Mouse (Mus musculus) embryonic facial prominence, embryonic 10.5 days (tissue): ENCODE data around the gene Colgalt2. TPM values are rescaled to one million over a fixed set of nuclear protein-coding genes. Genes with fewer than 3 reads are reported as not detected.
"Not testable (repeated sequence)": the region's sequence is repeated elsewhere in the genome, so short reads cannot be mapped to it uniquely, and the experiment has no call there.

Experiments
- DNase-seq: peaks from one replicate; pipeline ENCODE4 v3.0.0-alpha.2; 2017; ENCODE audit warnings: low spot score
- H3K27ac ChIP-seq: fragments of 300-500 bp; sonication (generic); replicated peaks from 2 replicates; pipeline ENCODE4 v1.5.1; 2016; ENCODE audit warnings: mild to moderate bottlenecking
- H3K27me3 ChIP-seq: fragments of 300-500 bp; sonication (generic); replicated peaks from 2 replicates; pipeline ENCODE4 v1.6.1; 2016; ENCODE audit warnings: low read depth, mild to moderate bottlenecking; ENCODE audit not compliant: poor library complexity, severe bottlenecking
- H3K36me3 ChIP-seq: fragments of 300-500 bp; sonication (generic); replicated peaks from 2 replicates; pipeline ENCODE4 v1.6.1; 2016; ENCODE audit warnings: mild to moderate bottlenecking, moderate library complexity
- H3K4me1 ChIP-seq: fragments of 300-500 bp; sonication (generic); 2 replicates; pipeline ENCODE4 v1.6.1; 2016
- H3K4me3 ChIP-seq: fragments of 300-500 bp; sonication (generic); 2 replicates; pipeline ENCODE4 v1.5.1; 2016; ENCODE audit warnings: mild to moderate bottlenecking, moderate library complexity
- H3K9me3 ChIP-seq: fragments of 300-500 bp; sonication (generic); 2 replicates; pipeline ENCODE4 v1.6.1; 2016; ENCODE audit warnings: mild to moderate bottlenecking
- WGBS: fragments of 180-500 bp; shearing (Covaris S2); methylation state at CpG from one replicate; pipeline ENCODE4 v1.1.7; 2016; 5-methylcytosine and 5-hydroxymethylcytosine counted together
- polyA plus RNA-seq: library from polyadenylated mRNA; unstranded; fragments of >200 nt; fragmentation: Nextera tagmentation; extraction: Ambion mirVana; gene quantifications from 2 replicates; pipeline ENCODE4 v1.2.1, GENCODE M21; 2016

The Colgalt2 gene
- 1.5 and 1.9 TPM in 2 replicates for polyA plus RNA-seq

DNA sequence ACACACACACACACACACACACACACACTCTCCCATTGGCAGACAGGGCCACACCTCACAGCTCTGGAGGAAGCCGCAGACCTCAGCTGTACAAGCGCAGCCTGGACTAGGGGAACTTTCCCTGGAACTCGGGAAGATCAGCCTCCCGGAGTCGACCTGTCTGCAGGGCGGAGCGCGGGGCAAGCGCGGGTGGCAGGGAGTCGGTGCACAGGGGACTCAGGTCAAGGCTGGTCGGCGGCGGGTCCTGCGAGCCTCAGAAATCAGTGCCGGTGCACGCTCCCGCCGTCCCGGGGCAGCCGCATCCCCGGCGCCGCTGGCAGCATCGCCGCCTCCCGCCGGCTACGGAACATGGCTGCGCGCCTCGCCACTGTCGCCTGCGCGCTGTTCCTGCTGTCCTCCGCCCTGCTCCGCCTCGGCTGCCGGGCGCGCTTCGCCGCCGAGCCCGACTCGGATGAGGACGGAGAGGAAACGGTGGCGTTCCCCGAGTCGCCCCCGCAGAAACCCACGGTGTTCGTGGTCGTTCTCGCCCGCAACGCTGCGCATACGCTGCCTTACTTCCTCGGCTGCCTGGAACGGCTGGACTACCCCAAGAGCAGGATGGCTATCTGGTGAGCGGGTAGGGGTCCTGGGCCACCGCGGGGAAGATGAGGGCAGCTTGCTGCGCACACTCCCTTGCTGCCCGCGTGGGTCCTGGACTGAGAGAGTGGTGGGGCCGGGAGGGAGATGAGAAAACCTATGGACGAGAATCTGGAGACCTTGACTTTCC is at the start of gene Colgalt2:
TSS of gene Colgalt2 (plus strand) at position 41 of the 766 bp plus-strand sequence.
- H3K27me3 ChIP-seq = peaks cover 52% of the 10 kb centered on the region
- H3K4me1 ChIP-seq = peaks cover 17% of the 10 kb centered on the region
- DNase-seq = peak; percentile 74
- under 1% methylated on average over 70 of the region's 70 CpGs for WGBS
- no peaks in the 10 kb centered on the region for H3K9me3 ChIP-seq
- peak within 1 kb of the TSS; percentile 85 for H3K27ac ChIP-seq
- H3K4me3 ChIP-seq = peak within 1 kb of the TSS; percentile 77
- H3K36me3 ChIP-seq = no peaks in the 10 kb centered on the region

DNA sequence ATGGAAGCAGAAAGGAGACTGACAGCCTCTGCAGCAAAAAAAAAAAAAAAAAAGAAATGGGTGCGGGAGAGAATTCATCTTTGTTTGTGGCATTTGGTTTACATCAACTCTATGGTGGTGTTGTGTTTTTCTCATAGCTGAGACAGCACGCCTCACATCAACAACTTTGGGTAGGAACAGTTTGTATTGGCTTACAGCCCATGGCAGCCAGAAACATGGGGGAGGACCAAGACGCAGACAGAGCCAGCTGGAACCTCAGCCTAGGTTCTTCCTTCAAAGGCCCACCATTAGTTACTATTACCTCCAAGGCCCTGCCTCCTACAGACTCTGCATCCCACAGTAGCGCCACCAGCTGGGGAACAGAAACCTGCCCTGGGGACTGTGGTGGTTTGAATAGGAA is 42.9 kb upstream of the Colgalt2 start:
- 79% methylated on average over 4 of the region's 4 CpGs for WGBS
- Histone ChIP-seq H3K27me3 (no peaks in the 10 kb centered on the region), H3K4me3 (no peak overlapping the region), H3K4me1 (no peaks in the 10 kb centered on the region), H3K9me3 (no peaks in the 10 kb centered on the region), H3K36me3 (no peaks in the 10 kb centered on the region), H3K27ac (no peak overlapping the region)
- DNase-seq = no peak

DNA sequence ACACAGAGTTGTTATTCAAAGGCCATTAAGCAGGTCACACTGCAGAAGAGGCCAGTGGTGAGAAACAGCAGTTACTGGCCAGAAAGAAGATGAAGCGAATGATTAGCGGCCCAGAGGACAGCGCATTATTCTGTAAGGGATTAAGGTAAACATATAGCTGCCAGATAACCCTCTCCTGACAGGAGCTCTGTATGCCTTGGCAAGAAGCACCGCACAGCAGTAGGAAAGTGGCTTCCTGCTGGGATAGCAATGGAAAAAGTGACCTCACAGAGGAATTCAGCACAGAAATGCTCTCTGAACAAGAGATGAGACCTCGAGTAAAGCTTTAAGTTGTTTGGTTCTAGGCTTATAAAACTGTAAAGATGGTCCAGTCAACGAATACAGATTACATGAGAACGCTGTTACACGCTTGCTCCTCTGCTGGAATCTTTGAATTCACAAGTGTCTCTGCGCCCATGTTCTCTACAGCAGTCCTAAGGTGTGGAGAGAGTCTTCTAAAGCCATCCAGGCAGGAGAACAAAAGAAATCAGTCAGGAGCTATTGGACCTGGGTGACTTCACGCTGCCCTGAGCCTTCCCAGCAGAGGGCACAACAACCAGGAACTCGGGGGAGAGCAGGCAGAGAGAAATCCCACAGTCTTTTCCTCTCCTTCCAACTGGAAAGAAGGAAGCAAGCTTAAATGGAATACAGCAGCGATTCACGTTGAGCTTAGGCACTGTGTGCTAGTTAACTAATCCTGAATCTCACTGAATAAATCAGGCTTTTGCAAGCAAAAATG is 31.1 kb upstream of the Colgalt2 start:
- H3K27ac ChIP-seq = no peak overlapping the region; the same call in 1 of the 2 replicates

DNA sequence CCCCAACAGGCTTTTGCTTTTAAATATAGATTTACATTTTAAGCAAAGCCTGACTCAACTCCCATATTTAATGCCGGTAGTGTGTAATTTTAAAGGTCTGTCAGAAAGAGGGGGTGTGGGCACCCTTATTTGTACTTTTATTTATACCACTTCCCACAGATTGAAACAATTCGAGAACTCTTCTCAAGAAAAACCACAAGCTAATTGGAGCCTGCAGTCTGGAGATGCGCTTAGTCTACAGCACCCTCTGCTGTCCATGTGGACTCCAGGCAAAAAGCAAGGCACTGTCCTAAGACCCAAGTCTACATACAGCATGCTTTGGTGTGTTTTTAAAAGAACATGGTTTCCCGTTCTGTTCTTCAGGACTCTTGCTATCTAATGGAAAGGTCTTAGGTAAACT is 30.5 kb upstream of the Colgalt2 start:
- H3K27ac ChIP-seq = no peak overlapping the region
- peaks cover 16% of the 10 kb centered on the region for H3K36me3 ChIP-seq
- H3K9me3 ChIP-seq = no peaks in the 10 kb centered on the region
- H3K4me1 ChIP-seq = peaks cover 8% of the 10 kb centered on the region
- no peaks in the 10 kb centered on the region for H3K27me3 ChIP-seq
- WGBS = 31% methylated on average over 4 of the region's 4 CpGs
- DNase-seq = peak; percentile 58
- H3K4me3 ChIP-seq = no peak overlapping the region

More for the DNA sequence above, 31.1 kb upstream of the Colgalt2 start:
- Histone ChIP-seq H3K27me3 (no peaks in the 10 kb centered on the region), H3K9me3 (no peaks in the 10 kb centered on the region), H3K4me3 (no peak overlapping the region), H3K4me1 (peaks cover 8% of the 10 kb centered on the region), H3K36me3 (peaks cover 16% of the 10 kb centered on the region)
- 58% methylated on average over 13 of the region's 13 CpGs for WGBS
- no peak for DNase-seq

DNA sequence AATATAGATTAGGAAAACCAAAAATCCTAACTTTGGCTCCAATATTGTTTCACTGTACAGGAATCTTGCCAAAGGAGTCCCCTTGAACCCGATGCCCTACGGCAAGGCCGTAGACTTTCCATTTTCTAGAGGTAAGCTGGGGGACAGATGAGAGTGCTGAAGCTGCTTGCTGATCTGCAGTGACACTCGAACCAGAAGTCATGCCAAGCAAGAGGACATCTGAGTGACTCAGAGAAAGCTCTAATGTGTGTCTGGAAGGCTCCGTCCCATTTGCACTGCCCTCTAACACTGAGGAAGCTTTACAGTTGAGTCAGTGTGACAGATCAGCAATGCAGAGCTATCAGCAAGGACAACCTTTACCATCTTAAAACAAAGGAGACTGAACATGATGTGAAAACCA is 21.3 kb upstream of the Colgalt2 start:
- no peaks in the 10 kb centered on the region for H3K27me3 ChIP-seq
- H3K9me3 ChIP-seq = no peaks in the 10 kb centered on the region
- H3K4me1 ChIP-seq = no peaks in the 10 kb centered on the region
- 89% methylated on average over 5 of the region's 5 CpGs for WGBS
- no peak for DNase-seq
- no peak overlapping the region for H3K27ac ChIP-seq
- no peak overlapping the region for H3K4me3 ChIP-seq
- H3K36me3 ChIP-seq = peaks cover 44% of the 10 kb centered on the region

DNA sequence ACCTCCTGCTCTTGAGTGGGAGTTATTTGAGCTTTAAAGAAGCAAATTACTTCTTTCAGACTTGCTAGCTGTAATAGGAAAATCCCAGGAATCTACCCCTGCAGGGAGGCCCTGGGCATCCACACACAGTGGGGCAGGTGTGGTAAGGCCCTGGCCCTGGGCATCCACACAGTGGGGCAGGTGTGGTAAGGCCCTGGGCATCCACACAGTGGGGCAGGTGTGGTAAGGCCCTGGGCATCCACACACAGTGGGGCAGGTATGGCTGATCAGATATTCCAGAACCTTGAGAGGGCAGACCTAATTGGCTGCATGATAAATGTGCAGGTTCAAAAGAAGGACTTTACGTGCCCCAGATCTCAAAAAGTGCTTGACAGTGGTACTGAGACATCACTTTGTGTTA is 15.0 kb upstream of the Colgalt2 start:
- Histone ChIP-seq H3K4me1 (peaks cover 7% of the 10 kb centered on the region), H3K36me3 (peaks cover 21% of the 10 kb centered on the region), H3K4me3 (no peak overlapping the region), H3K9me3 (no peaks in the 10 kb centered on the region), H3K27me3 (0 out of 2 replicates have a peak, but pooled peaks cover 3% of the 10 kb centered on the region), H3K27ac (no peak overlapping the region)
- 97% methylated on average over 1 of the region's 1 CpGs for WGBS
- no peak for DNase-seq

DNA sequence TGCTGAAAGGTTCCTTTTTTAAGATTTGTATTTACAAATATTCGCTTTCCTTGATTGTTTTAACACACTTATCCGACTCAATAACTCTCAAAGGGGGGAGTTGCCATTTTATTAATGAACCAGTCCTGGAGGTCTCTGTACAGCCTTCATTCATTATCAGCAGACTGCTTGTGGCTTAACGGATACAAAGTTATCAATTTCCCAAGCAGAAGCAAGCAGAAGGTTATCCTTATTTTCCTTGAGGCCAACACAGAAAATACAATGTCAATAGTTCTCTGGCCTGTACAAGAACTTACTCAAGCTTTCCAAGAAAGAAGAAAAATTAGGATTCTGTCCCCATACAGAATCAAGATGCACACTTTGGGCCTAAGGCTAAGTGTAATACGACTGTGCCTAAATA is 13.9 kb upstream of the Colgalt2 start:
- H3K4me1 ChIP-seq, DNase-seq, H3K9me3 ChIP-seq, H3K27me3 ChIP-seq: not testable (repeated sequence)
- Histone ChIP-seq H3K36me3 (peaks cover 18% of the 10 kb centered on the region), H3K4me3 (peak overlapping the region; percentile 93), H3K27ac (peak overlapping the region; percentile 88)
- WGBS = 32% methylated on average over 2 of the region's 4 CpGs

DNA sequence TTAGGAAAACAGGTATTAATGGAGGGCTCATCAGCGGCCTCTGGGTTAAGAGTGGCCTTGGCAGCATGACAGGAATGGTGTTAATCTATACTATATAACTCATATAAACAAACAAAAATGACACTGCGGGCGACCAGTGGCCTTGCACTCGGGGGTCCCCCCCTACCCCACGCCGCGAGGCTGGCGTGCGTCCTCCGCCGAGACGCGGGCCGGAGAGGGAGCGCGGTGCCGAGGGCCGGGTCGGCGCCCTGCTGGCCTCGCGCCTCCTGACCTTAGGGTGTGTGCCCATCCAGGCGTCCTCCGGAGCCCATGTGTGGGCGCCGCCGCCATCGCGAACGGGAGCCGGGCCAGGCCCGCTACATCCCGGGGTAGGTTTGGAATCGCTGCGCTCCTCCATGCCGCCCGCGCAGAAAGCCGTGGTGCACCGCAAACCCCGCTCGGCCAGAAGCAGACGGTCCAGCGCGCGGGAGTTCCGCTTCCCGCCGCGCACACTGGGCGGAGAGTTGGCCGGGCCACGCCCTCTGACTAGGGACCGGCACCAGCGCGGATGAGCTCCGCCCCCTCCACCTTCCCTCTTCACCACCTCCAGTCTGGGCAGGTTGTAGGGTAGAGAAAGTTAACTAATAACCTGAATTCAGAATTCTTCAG is 13.3 kb upstream of the Colgalt2 start, which contains the start of gene Tsen15:
TSS of gene Tsen15 (minus strand) at position 501 of the 648 bp plus-strand sequence.
- DNase-seq = peak; percentile 88

DNA sequence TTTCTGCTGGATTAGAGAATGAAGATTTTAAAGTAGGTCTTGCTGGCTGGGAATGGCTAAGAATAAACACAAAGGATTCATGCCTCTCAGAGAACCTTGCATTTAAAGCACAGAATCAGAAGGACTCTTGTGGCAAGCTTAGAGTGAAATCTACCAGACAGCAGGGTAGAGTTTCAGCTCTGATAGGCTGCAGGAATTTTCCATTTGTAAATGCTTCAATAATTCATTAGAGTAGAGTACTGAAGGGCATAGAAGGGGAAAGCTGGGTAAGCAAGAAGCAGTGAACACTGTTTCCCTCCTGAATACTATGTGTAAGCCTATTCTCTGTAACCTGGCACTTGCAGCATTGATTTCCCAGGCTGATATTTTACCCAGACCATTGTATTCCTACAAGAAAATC is 10.4 kb upstream of the Colgalt2 start:
- Histone ChIP-seq H3K36me3 (0 out of 2 replicates have a peak, but pooled peaks cover 2% of the 10 kb centered on the region), H3K4me3 (no peak overlapping the region), H3K4me1 (peaks cover 7% of the 10 kb centered on the region), H3K27ac (no peak overlapping the region), H3K9me3 (no peaks in the 10 kb centered on the region), H3K27me3 (0 out of 2 replicates have a peak, but pooled peaks cover 3% of the 10 kb centered on the region)
- DNase-seq = no peak

More for the DNA sequence above, 13.3 kb upstream of the Colgalt2 start, which contains the start of gene Tsen15:
- Histone ChIP-seq H3K27ac (peak within 1 kb of the TSS; percentile 88), H3K9me3 (no peaks in the 10 kb centered on the region), H3K4me3 (peak within 1 kb of the TSS; percentile 93), H3K27me3 (0 out of 2 replicates have a peak, but pooled peaks cover 3% of the 10 kb centered on the region), H3K36me3 (peaks cover 11% of the 10 kb centered on the region), H3K4me1 (peaks cover 7% of the 10 kb centered on the region)
- under 1% methylated on average over 57 of the region's 57 CpGs for WGBS

DNA sequence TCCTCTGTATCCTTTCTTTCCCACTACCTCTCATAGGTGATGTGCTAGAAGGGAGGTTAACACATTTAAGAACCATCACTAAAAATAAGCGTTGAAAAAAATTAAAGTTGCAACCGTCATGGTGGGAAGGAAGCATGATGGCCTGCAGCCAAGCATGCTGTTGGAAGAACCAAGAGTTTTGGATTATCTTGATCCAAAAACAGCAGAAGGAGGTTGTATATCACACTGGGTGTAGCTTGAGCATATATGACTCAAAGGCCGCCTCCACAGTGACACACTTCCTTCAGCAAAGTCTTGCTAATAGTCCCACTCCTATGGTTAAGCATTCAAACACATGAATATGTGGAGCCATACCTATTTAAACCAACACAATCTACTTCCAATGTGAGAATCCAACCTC is 5.5 kb upstream of the Colgalt2 start:
- Histone ChIP-seq H3K4me1 (no peaks in the 10 kb centered on the region), H3K9me3 (no peaks in the 10 kb centered on the region), H3K27me3 (peaks cover 17% of the 10 kb centered on the region), H3K27ac (no peak overlapping the region), H3K4me3 (no peak overlapping the region), H3K36me3 (no peaks in the 10 kb centered on the region)
- 91% methylated on average over 3 of the region's 3 CpGs for WGBS
- DNase-seq = no peak

DNA sequence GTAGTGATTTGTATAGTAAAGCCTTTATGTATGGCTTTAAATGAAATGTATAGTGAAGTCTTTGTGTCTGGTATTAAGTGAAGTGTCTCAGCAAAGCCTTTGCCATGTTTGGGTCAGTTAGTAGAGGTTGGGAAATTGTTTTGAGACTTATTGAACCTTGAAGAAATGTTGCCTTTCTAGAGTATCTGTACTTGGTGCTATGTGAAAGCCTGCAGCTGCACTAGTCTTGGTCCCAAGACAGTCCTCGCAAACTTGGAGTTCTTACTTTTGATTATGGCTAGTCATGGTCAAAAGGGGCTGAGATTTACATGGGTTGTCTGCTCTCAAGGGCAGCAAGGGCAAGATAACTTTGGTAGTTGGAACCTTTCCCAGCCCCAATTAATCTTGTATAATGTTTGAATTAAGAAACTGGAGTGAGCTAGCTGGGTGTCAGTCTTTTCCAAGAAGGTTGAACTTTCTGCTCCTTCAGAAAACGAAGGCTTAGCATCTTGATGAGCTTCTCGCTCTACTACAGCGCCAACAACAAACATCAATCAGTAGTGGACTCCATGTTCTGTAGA is 4.6 kb upstream of the Colgalt2 start:
- peaks cover under 1% of the 10 kb centered on the region; the same call in 1 of the 2 replicates for H3K4me1 ChIP-seq
- no peaks in the 10 kb centered on the region for H3K36me3 ChIP-seq
- WGBS = 83% methylated on average over 4 of the region's 4 CpGs
- H3K9me3 ChIP-seq = no peaks in the 10 kb centered on the region
- H3K27ac ChIP-seq = no peak overlapping the region
- no peak overlapping the region for H3K4me3 ChIP-seq
- no peak for DNase-seq
- H3K27me3 ChIP-seq = peaks cover 25% of the 10 kb centered on the region

DNA sequence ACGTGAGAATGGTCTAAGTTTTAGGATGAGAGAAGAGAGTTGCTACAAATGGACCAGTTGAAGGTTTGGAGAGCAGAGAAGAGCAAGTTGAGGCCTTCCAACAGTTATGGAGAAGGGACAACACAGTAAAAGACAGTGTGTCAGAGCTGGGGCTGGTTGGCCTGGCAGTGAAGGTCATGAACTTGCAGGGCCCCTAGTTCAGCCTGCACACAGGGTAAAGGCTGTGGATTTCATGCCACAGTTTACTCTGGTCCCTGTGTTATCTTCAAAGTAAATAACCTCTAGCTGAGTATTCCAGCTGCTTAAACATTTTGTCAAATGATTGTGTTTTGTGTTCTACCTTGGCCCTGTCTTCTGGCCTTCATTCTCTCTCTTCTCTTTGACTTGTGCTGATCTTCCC is 922 bp upstream of the Colgalt2 start:
- WGBS = 57% methylated on average over 1 of the region's 1 CpGs
- no peak for DNase-seq

More for the DNA sequence above, 922 bp upstream of the Colgalt2 start:
- Histone ChIP-seq H3K9me3 (no peaks in the 10 kb centered on the region), H3K27ac (no peak overlapping the region), H3K4me1 (peaks cover 17% of the 10 kb centered on the region), H3K36me3 (no peaks in the 10 kb centered on the region), H3K27me3 (peaks cover 52% of the 10 kb centered on the region), H3K4me3 (no peak overlapping the region)
